Mouse (Mus musculus): ENCODE results near the gene Six5. TPM values are rescaled to one million over a fixed set of nuclear protein-coding genes. Genes with fewer than 3 reads are reported as not detected.

Six5 gene
- polyA plus RNA-seq, 1 experiment from 2014 or later, result 7.4 TPM

DNA sequence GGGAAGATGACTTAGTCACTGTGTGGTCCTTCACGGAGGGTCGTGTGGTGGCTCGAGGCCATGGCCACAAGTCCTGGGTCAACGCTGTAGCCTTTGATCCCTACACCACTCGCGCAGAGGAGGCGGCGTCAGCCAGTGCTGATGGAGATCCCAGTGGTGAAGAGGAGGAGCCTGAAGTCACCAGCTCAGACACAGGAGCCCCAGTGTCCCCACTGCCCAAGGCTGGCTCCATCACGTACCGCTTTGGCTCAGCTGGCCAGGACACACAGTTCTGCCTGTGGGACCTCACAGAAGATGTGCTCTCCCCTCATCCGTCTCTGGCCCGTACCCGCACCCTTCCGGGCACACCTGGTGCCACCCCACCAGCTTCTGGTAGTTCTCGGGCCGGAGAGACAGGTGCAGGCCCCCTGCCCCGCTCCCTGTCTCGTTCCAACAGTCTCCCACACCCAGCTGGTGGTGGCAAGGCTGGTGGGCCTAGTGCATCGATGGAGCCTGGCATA is 13.9 kb upstream of the Six5 start:
- Histone ChIP-seq H3K27me3 (ENCODE audit: control insufficient read depth, insufficient read depth, low read length) (no peaks in the 10 kb centered on the region), H3K27ac (ENCODE audit: low read depth, low read length) (no peak overlapping the region), H3K9me3 (ENCODE audit: control insufficient read depth, low read length) (no peaks in the 10 kb centered on the region), H3K4me2 (ENCODE audit: low read depth) (no peak overlapping the region), H3K4me1 (ENCODE audit: control insufficient read depth, insufficient read depth, low read length) (peaks cover 20% of the 10 kb centered on the region), H3K36me3 (ENCODE audit: control insufficient read depth, insufficient read depth, low read length) (peaks cover 24% of the 10 kb centered on the region), H3K9ac (ENCODE audit: low read length) (no peak overlapping the region), H3K4me3 (ENCODE audit: low read depth, low read length) (no peak overlapping the region)
- ATAC-seq (ENCODE audit: insufficient read depth, low FRiP score, low TSS enrichment), result no peak
- 84% methylated on average over 19 of the region's 19 CpGs for WGBS
- no peak for DNase-seq (ENCODE audit: low spot score)

DNA sequence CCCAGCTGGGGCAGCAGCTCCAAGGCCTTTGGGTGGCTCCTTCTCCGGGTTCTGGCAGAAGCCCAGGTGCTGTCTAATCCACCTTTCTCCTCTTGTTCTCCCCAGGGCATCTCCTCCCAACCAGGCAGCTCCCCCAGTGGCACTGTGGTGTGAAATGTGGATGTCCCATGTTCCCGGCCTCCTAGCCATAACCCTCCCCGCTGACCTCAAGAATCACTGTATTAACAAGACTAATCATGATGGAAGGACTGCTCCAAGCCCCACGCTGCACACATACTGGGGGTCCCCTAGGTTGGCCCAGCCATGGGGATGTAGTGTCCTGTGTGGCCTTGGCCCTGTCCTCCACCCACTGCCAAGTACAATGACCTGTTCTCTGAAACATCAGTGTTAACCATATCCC is 12.2 kb upstream of the Six5 start:
- H3K4me3 ChIP-seq (ENCODE audit: low read depth, low read length), result no peak overlapping the region

DNA sequence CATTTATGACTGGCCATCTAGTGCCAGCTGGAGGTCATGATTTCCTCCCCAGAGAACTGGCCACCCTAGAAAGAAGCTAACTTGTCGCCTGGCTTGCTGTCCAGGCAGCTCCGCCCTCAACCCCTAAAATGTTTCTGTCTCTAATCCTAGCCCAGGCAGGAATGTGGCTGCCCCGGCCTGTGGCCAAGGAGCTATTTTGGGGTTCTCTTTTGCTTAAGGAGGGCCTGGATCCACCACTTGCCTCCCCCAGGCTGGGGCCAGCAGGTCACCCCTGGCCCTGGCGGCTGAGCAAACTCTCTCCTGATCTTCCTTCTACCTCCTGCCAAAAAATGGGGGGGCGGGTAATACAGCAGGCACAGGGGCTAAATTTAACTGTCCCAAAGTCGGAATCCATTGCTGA is 11.3 kb upstream of the Six5 start:
- H3K4me1 ChIP-seq (ENCODE audit: control insufficient read depth, insufficient read depth, low read length), result peaks cover 11% of the 10 kb centered on the region
- H3K9me3 ChIP-seq (ENCODE audit: control insufficient read depth, low read length), result no peaks in the 10 kb centered on the region
- ATAC-seq (ENCODE audit: insufficient read depth, low FRiP score, low TSS enrichment) (no peak), DNase-seq (ENCODE audit: low spot score) (no peak)
- no peaks in the 10 kb centered on the region for H3K27me3 ChIP-seq (ENCODE audit: control insufficient read depth, insufficient read depth, low read length)
- WGBS, result 58% methylated on average over 6 of the region's 6 CpGs
- H3K9ac ChIP-seq (ENCODE audit: low read length), result no peak overlapping the region
- H3K36me3 ChIP-seq (ENCODE audit: control insufficient read depth, insufficient read depth, low read length), result peaks cover 24% of the 10 kb centered on the region
- H3K4me3 ChIP-seq (ENCODE audit: low read depth, low read length), result no peak overlapping the region
- H3K27ac ChIP-seq (ENCODE audit: low read depth, low read length), result no peak overlapping the region
- H3K4me2 ChIP-seq (ENCODE audit: low read depth), result no peak overlapping the region

More for the DNA sequence above, 12.2 kb upstream of the Six5 start:
- Histone ChIP-seq H3K9me3 (ENCODE audit: control insufficient read depth, low read length) (no peaks in the 10 kb centered on the region), H3K9ac (ENCODE audit: low read length) (no peak overlapping the region), H3K27me3 (ENCODE audit: control insufficient read depth, insufficient read depth, low read length) (no peaks in the 10 kb centered on the region), H3K27ac (ENCODE audit: low read depth, low read length) (no peak overlapping the region), H3K4me2 (ENCODE audit: low read depth) (no peak overlapping the region), H3K36me3 (ENCODE audit: control insufficient read depth, insufficient read depth, low read length) (peaks cover 24% of the 10 kb centered on the region), H3K4me1 (ENCODE audit: control insufficient read depth, insufficient read depth, low read length) (peaks cover 16% of the 10 kb centered on the region)
- DNase-seq (ENCODE audit: low spot score) (no peak), ATAC-seq (ENCODE audit: insufficient read depth, low FRiP score, low TSS enrichment) (no peak)
- WGBS, result 83% methylated on average over 4 of the region's 4 CpGs

DNA sequence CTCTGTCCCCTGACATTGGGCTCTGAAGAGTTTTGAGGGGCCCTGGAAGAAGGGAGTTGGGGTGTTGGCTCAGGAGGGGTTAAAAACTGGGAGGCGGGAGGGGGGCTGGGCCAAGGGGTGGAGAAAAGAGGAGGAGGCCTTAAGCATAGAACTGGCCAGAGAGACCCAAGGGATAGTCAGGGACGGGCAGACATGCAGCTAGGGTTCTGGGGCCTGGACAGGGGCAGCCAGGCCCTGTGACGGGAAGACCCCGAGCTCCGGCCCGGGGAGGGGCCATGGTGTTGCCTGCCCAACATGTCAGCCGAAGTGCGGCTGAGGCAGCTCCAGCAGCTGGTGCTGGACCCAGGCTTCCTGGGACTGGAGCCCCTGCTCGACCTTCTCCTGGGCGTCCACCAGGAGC is 10.7 kb upstream of the Six5 start, which contains the start of gene Dmpk:
Dmpk (plus strand) TSS at position 149 of the 400 bp plus-strand sequence.
- Histone ChIP-seq H3K4me3 (ENCODE audit: low read depth, low read length) (no peak within 1 kb of the TSS), H3K9me3 (ENCODE audit: control insufficient read depth, low read length) (no peaks in the 10 kb centered on the region), H3K4me2 (ENCODE audit: low read depth) (no peak within 1 kb of the TSS), H3K36me3 (ENCODE audit: control insufficient read depth, insufficient read depth, low read length) (peaks cover 24% of the 10 kb centered on the region), H3K27me3 (ENCODE audit: control insufficient read depth, insufficient read depth, low read length) (no peaks in the 10 kb centered on the region), H3K9ac (ENCODE audit: low read length) (no peak within 1 kb of the TSS), H3K27ac (ENCODE audit: low read depth, low read length) (no peak within 1 kb of the TSS), H3K4me1 (ENCODE audit: control insufficient read depth, insufficient read depth, low read length) (peaks cover 11% of the 10 kb centered on the region)
- 61% methylated on average over 10 of the region's 10 CpGs for WGBS
- DNase-seq (ENCODE audit: low spot score), result no peak
- no peak for ATAC-seq (ENCODE audit: insufficient read depth, low FRiP score, low TSS enrichment)

DNA sequence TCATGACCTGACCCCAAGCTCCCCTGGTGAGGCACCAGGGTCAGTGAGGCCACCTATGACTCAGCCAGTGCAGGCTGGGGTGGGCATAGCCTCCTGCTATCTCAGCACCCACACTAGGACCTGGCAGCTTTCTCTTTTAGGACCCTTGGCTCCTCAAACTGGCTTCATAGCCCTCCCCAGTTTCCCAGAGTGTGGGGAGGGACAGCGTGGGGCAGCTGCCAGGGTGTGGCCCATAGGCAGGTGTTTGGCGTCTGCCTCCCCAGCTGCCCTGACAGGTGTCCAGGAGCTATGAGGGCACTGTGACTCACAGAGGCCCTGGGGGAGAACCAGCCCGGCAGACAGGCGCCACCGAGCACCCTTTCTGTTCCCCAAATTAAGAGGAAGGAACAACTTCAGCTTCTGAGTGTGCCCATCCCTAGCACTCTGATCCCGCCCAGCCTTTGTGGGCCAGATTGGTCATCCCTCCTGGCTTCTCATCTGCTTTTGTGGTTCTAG is 10.1 kb upstream of the Six5 start:
- no peaks in the 10 kb centered on the region for H3K27me3 ChIP-seq (ENCODE audit: control insufficient read depth, insufficient read depth, low read length)
- ATAC-seq (ENCODE audit: insufficient read depth, low FRiP score, low TSS enrichment) (no peak), DNase-seq (ENCODE audit: low spot score) (no peak)
- no peak overlapping the region for H3K9ac ChIP-seq (ENCODE audit: low read length)
- no peak overlapping the region for H3K27ac ChIP-seq (ENCODE audit: low read depth, low read length)
- no peaks in the 10 kb centered on the region for H3K9me3 ChIP-seq (ENCODE audit: control insufficient read depth, low read length)
- H3K4me3 ChIP-seq (ENCODE audit: low read depth, low read length), result no peak overlapping the region
- H3K36me3 ChIP-seq (ENCODE audit: control insufficient read depth, insufficient read depth, low read length), result peaks cover 24% of the 10 kb centered on the region
- peaks cover 11% of the 10 kb centered on the region for H3K4me1 ChIP-seq (ENCODE audit: control insufficient read depth, insufficient read depth, low read length)
- no peak overlapping the region for H3K4me2 ChIP-seq (ENCODE audit: low read depth)
- WGBS, result 73% methylated on average over 6 of the region's 6 CpGs

DNA sequence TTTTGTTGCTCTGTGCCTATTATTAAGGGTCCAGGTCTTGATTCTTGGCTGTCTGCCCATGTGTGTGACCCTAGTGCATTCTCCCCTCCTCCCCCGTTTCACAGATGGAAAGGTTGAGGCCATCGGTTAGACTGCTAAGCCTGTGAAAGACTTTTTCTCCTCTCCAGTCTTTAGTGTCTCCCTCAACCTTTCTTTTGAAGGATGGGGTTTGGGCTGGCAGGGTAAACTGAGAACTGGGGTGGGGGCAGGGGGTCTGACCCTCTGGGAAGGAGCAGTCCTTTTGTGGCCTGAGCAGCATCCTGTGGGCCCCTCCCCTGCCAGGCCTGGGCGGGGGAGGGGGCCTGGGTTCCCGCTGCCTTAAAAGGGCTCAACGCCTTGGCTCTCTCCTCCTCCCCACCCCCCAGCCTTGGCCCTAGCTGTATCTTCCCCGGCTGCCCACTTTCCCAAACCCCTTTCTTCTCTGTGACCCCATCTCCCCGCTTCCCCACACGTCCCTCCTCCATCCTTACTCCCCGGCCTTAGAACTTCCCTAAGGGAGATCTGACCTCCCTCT is 9.4 kb upstream of the Six5 start:
- Histone ChIP-seq H3K27ac (ENCODE audit: low read depth, low read length) (no peak overlapping the region), H3K4me2 (ENCODE audit: low read depth) (no peak overlapping the region), H3K4me3 (ENCODE audit: low read depth, low read length) (no peak overlapping the region), H3K4me1 (ENCODE audit: control insufficient read depth, insufficient read depth, low read length) (peaks cover 11% of the 10 kb centered on the region), H3K36me3 (ENCODE audit: control insufficient read depth, insufficient read depth, low read length) (peaks cover 21% of the 10 kb centered on the region), H3K9me3 (ENCODE audit: control insufficient read depth, low read length) (no peaks in the 10 kb centered on the region), H3K27me3 (ENCODE audit: control insufficient read depth, insufficient read depth, low read length) (no peaks in the 10 kb centered on the region), H3K9ac (ENCODE audit: low read length) (no peak overlapping the region)
- 24% methylated on average over 8 of the region's 9 CpGs for WGBS
- ATAC-seq (ENCODE audit: insufficient read depth, low FRiP score, low TSS enrichment) (no peak), DNase-seq (ENCODE audit: low spot score) (no peak)

DNA sequence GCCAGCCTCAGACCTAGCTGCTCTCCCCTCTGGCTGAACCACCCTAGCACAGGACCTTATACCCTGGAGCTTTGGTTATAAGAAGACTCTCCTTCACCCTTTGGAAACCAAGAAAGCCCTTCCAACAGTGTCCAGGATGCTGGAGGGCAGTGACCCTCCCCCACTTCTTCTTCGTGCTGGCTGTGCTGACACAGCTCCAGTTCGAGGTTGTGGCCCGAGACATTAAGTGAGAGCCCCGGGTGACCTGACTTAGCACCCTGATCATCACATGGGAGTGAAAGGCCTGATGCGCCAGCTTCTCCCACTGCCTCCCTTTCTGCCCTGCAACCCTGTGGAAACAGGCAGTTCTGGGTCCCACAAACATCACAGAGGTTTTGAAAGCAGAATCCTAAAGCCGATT is 8.9 kb upstream of the Six5 start:
- Histone ChIP-seq H3K4me3 (ENCODE audit: low read depth, low read length) (no peak overlapping the region), H3K27ac (ENCODE audit: low read depth, low read length) (no peak overlapping the region), H3K36me3 (ENCODE audit: control insufficient read depth, insufficient read depth, low read length) (peaks cover 19% of the 10 kb centered on the region), H3K27me3 (ENCODE audit: control insufficient read depth, insufficient read depth, low read length) (no peaks in the 10 kb centered on the region), H3K9ac (ENCODE audit: low read length) (no peak overlapping the region), H3K4me2 (ENCODE audit: low read depth) (no peak overlapping the region; the same call in 1 of the 2 replicates), H3K9me3 (ENCODE audit: control insufficient read depth, low read length) (no peaks in the 10 kb centered on the region), H3K4me1 (ENCODE audit: control insufficient read depth, insufficient read depth, low read length) (peaks cover 11% of the 10 kb centered on the region)
- DNase-seq (ENCODE audit: low spot score) (no peak), ATAC-seq (ENCODE audit: insufficient read depth, low FRiP score, low TSS enrichment) (no peak)
- whole genome bisulfite sequencing, result 6% methylated on average over 6 of the region's 6 CpGs

DNA sequence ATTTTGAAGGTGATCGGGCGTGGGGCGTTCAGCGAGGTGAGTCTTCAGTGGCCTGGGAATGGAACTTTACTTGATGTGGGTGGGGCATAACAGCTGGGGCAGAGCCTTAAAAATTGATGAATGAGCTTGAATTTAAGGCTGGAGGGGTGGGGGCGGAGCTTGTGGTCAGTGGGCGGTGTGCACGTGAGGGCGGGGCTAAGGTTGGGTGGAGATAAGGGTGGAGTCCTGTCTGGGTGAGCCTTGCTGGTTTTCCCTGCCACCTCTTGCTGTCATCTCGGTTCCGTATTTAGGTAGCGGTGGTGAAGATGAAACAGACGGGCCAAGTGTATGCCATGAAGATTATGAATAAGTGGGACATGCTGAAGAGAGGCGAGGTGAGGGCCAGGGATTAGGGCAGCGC is 8.4 kb upstream of the Six5 start:
- Histone ChIP-seq H3K9ac (ENCODE audit: low read length) (no peak overlapping the region), H3K27ac (ENCODE audit: low read depth, low read length) (no peak overlapping the region), H3K27me3 (ENCODE audit: control insufficient read depth, insufficient read depth, low read length) (peaks cover 4% of the 10 kb centered on the region; the same call in 1 of the 2 replicates), H3K36me3 (ENCODE audit: control insufficient read depth, insufficient read depth, low read length) (peaks cover 17% of the 10 kb centered on the region), H3K9me3 (ENCODE audit: control insufficient read depth, low read length) (no peaks in the 10 kb centered on the region), H3K4me3 (ENCODE audit: low read depth, low read length) (no peak overlapping the region), H3K4me1 (ENCODE audit: control insufficient read depth, insufficient read depth, low read length) (peaks cover 11% of the 10 kb centered on the region), H3K4me2 (ENCODE audit: low read depth) (no peak overlapping the region; the same call in 1 of the 2 replicates)
- 9% methylated on average over 14 of the region's 14 CpGs for WGBS
- peak; percentile 58 for DNase-seq (ENCODE audit: low spot score)
- ATAC-seq (ENCODE audit: insufficient read depth, low FRiP score, low TSS enrichment), result no peak

DNA sequence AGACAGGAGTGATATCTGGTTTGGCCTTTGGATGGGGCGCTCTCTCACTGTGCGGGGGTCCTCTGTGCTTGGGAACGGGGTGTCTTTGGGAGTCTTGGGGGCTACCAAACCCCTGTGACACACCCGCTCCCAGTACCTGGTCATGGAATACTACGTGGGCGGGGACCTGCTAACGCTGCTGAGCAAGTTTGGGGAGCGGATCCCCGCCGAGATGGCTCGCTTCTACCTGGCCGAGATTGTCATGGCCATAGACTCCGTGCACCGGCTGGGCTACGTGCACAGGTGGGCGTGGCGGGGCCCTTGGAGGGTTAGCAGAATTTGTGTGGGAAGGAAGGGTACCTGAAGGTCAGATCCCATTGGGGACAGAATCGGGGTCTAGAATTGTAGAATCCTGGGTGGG is 7.6 kb upstream of the Six5 start:
- Histone ChIP-seq H3K9ac (ENCODE audit: low read length) (no peak overlapping the region), H3K36me3 (ENCODE audit: control insufficient read depth, insufficient read depth, low read length) (peaks cover 12% of the 10 kb centered on the region), H3K4me3 (ENCODE audit: low read depth, low read length) (no peak overlapping the region), H3K27me3 (ENCODE audit: control insufficient read depth, insufficient read depth, low read length) (peaks cover 9% of the 10 kb centered on the region), H3K4me1 (ENCODE audit: control insufficient read depth, insufficient read depth, low read length) (peaks cover 11% of the 10 kb centered on the region), H3K4me2 (ENCODE audit: low read depth) (no peak overlapping the region), H3K9me3 (ENCODE audit: control insufficient read depth, low read length) (no peaks in the 10 kb centered on the region), H3K27ac (ENCODE audit: low read depth, low read length) (no peak overlapping the region)
- WGBS, result 57% methylated on average over 18 of the region's 18 CpGs
- no peak for DNase-seq (ENCODE audit: low spot score)
- ATAC-seq (ENCODE audit: insufficient read depth, low FRiP score, low TSS enrichment), result no peak
